Mouse (Mus musculus) heart, postnatal 0 days (tissue): ENCODE measurements around the gene Srsf2.

Experiments used
- CTCF ChIP-seq: IDR thresholded peaks from 2 replicates; pipeline ENCODE4 v1.5.1; 2016; ENCODE audit warnings: antibody characterized with exemption, control low read depth, low read depth
- EP300 ChIP-seq: IDR thresholded peaks from 2 replicates; pipeline ENCODE4 v1.6.1; 2016; ENCODE audit warnings: antibody characterized with exemption, low read depth

- TF ChIP-seq CTCF (no peak; the same call in 1 of the 2 replicates), EP300 (no peak)
Observed at GRCm38 (mm10) chr11:116812793-116813529, 39.9 kb downstream of the Srsf2 start.
